Mouse (Mus musculus): ENCODE results near the gene Flrt3. TPM values are rescaled to one million over a fixed set of nuclear protein-coding genes. Genes with fewer than 3 reads are reported as not detected.

Flrt3 gene
- polyA plus RNA-seq, 1 experiment from 2014 or later: 65.3 TPM

GRCm38 (mm10) chr2:140621730-140622337, 49.4 kb downstream of the Flrt3 start:
- no peaks in the 10 kb centered on the region for H3K27me3 ChIP-seq
- no peak overlapping the region for H3K27ac ChIP-seq (replicated peaks)
- H3K36me3 ChIP-seq: no peaks in the 10 kb centered on the region
- no peaks in the 10 kb centered on the region for H3K4me1 ChIP-seq
- H3K4me2 ChIP-seq (replicated peaks): no peak overlapping the region
- no peak overlapping the region for H3K4me3 ChIP-seq
- whole genome bisulfite sequencing: 71% methylated on average over 2 of the region's 2 CpGs
- no peak overlapping the region for H3K9ac ChIP-seq (replicated peaks)
- H3K9me3 ChIP-seq: no peaks in the 10 kb centered on the region
- no peak for ATAC-seq (ENCODE audit: low FRiP score, low read depth)

- 92% methylated on average over 2 of the region's 2 CpGs for WGBS
- no peaks in the 10 kb centered on the region for H3K4me1 ChIP-seq
- no peak overlapping the region for H3K4me2 ChIP-seq (replicated peaks)
- no peak overlapping the region for H3K27ac ChIP-seq (replicated peaks)
- H3K36me3 ChIP-seq: no peaks in the 10 kb centered on the region
- H3K9ac ChIP-seq (replicated peaks): no peak overlapping the region
- H3K4me3 ChIP-seq: no peak overlapping the region
- no peak for ATAC-seq (ENCODE audit: low FRiP score, low read depth)
- H3K9me3 ChIP-seq: no peaks in the 10 kb centered on the region
- H3K27me3 ChIP-seq: no peaks in the 10 kb centered on the region
Measured at GRCm38 (mm10) chr2:140615451-140615850, 55.8 kb downstream of the Flrt3 start.
